Mouse (Mus musculus) C2C12 (cell line): Measurements from ENCODE around the gene Tmem198. TPM values are rescaled to one million over a fixed set of nuclear protein-coding genes. Genes with fewer than 3 reads are reported as not detected.

Experiments used
- H3K27me3 ChIP-seq: one replicate; pipeline ENCODE4 v1.6.1; 2011; ENCODE audit not compliant: control insufficient read depth, insufficient read depth, insufficient read length
- H3K36me3 ChIP-seq: one replicate; pipeline ENCODE4 v1.6.1; 2011; ENCODE audit not compliant: control insufficient read depth, insufficient read depth
- H3K4me3 ChIP-seq: one replicate; pipeline ENCODE4 v1.5.1; 2011; ENCODE audit warnings: mild to moderate bottlenecking, control low read depth; ENCODE audit not compliant: poor library complexity, insufficient read depth, severe bottlenecking
- H3K79me2 ChIP-seq: one replicate; pipeline ENCODE4 v1.6.1; 2011; ENCODE audit not compliant: control insufficient read depth, insufficient read depth
- H3K79me3 ChIP-seq: one replicate; pipeline ENCODE4 v1.6.1; 2011; ENCODE audit warnings: low read depth, control low read depth
- H3ac ChIP-seq: one replicate; pipeline ENCODE3; 2011; ENCODE audit warnings: low read depth; ENCODE audit not compliant: control insufficient read depth, insufficient read length
- CEBPB ChIP-seq: IDR thresholded peaks from one replicate; pipeline ENCODE4 v1.6.1; 2011; ENCODE audit warnings: low read depth, mild to moderate bottlenecking, control low read depth, moderate library complexity
- CTCF ChIP-seq: IDR thresholded peaks from one replicate; pipeline ENCODE4 v1.5.1; 2011; ENCODE audit not compliant: control insufficient read depth, insufficient read depth, insufficient read length
- FOSL1 ChIP-seq: IDR thresholded peaks from one replicate; pipeline ENCODE4 v1.8.0; 2011; ENCODE audit warnings: mild to moderate bottlenecking, low read length; ENCODE audit not compliant: poor library complexity, insufficient read depth, severe bottlenecking
- MAX ChIP-seq: IDR thresholded peaks from one replicate; pipeline ENCODE4 v1.6.1; 2011; ENCODE audit warnings: mild to moderate bottlenecking, control low read depth
- MYOD1 ChIP-seq: IDR thresholded peaks from one replicate; pipeline ENCODE4 v1.6.1; 2011; ENCODE audit warnings: low read depth; ENCODE audit not compliant: control insufficient read depth, insufficient read length
- MYOG ChIP-seq: IDR thresholded peaks from one replicate; pipeline ENCODE4 v1.6.1; 2011; ENCODE audit not compliant: control insufficient read depth, insufficient read length; ENCODE audit errors: extremely low read depth
- USF1 ChIP-seq: IDR thresholded peaks from one replicate; pipeline ENCODE4 v1.6.1; 2011; ENCODE audit warnings: low read depth, mild to moderate bottlenecking, control low read depth, moderate library complexity
- polyA plus RNA-seq: library from polyadenylated mRNA; unstranded; fragments of >200 nt; fragmentation: generic; extraction: Trizol; gene quantifications from one replicate; pipeline ENCODE4 v1.2.1, GENCODE M21; 2012; ENCODE audit warnings: missing spikeins

Gene Tmem198
- polyA plus RNA-seq, 1 experiment = 0.70 TPM

GRCm38 (mm10) chr1:75458789-75459684 is 20.3 kb upstream of the Tmem198 start:
- Histone ChIP-seq H3K79me3 (no peaks in the 10 kb centered on the region), H3ac (peak overlapping the region; percentile 12), H3K79me2 (no peaks in the 10 kb centered on the region), H3K4me3 (no peak overlapping the region), H3K27me3 (no peaks in the 10 kb centered on the region), H3K36me3 (no peaks in the 10 kb centered on the region)
- TF ChIP-seq USF1 = no peak
- TF ChIP-seq MAX = no peak
- TF ChIP-seq MYOG = no peak
- no peak for TF ChIP-seq MYOD1
- TF ChIP-seq CEBPB = no peak
- TF ChIP-seq CTCF = no peak

- no peaks in the 10 kb centered on the region for H3K27me3 ChIP-seq
- no peak overlapping the region for H3K4me3 ChIP-seq
- H3K79me3 ChIP-seq = no peaks in the 10 kb centered on the region
- no peaks in the 10 kb centered on the region for H3K36me3 ChIP-seq
- H3K79me2 ChIP-seq = no peaks in the 10 kb centered on the region
- TF ChIP-seq CTCF (no peak), FOSL1 (no peak), CEBPB (no peak), MAX (no peak), MYOG (no peak), MYOD1 (no peak)
- H3ac ChIP-seq = no peak overlapping the region
These were observed 19.0 kb upstream of the Tmem198 start for GRCm38 (mm10) chr1:75460297-75460696.

- TF ChIP-seq MYOG (no peak), USF1 (no peak), MAX (no peak), CTCF (no peak), MYOD1 (no peak), FOSL1 (no peak), CEBPB (no peak)
- Histone ChIP-seq H3ac (no peak overlapping the region), H3K79me2 (no peaks in the 10 kb centered on the region), H3K27me3 (no peaks in the 10 kb centered on the region), H3K79me3 (no peaks in the 10 kb centered on the region), H3K4me3 (no peak overlapping the region), H3K36me3 (no peaks in the 10 kb centered on the region)
These were observed 16.7 kb upstream of the Tmem198 start for GRCm38 (mm10) chr1:75462636-75463035.

GRCm38 (mm10) chr1:75463652-75464204 is 15.6 kb upstream of the Tmem198 start:
- H3K79me2 ChIP-seq = no peaks in the 10 kb centered on the region
- TF ChIP-seq USF1 (no peak), MAX (no peak), MYOD1 (no peak), MYOG (no peak), CEBPB (no peak), FOSL1 (no peak), CTCF (no peak)
- H3K79me3 ChIP-seq = no peaks in the 10 kb centered on the region
- no peaks in the 10 kb centered on the region for H3K27me3 ChIP-seq
- no peaks in the 10 kb centered on the region for H3K36me3 ChIP-seq
- H3ac ChIP-seq = no peak overlapping the region
- H3K4me3 ChIP-seq = no peak overlapping the region

- Histone ChIP-seq H3K27me3 (no peaks in the 10 kb centered on the region), H3K79me3 (no peaks in the 10 kb centered on the region), H3K4me3 (no peak overlapping the region), H3K79me2 (no peaks in the 10 kb centered on the region), H3ac (peak overlapping the region; percentile 46), H3K36me3 (no peaks in the 10 kb centered on the region)
- TF ChIP-seq CTCF (peak; percentile 19), MAX (no peak), MYOG (no peak)
These were observed 12.0 kb upstream of the Tmem198 start for GRCm38 (mm10) chr1:75467215-75467927.
